Mouse (Mus musculus): Measurements from ENCODE around the gene Casq2.

Gene Casq2

DNA sequence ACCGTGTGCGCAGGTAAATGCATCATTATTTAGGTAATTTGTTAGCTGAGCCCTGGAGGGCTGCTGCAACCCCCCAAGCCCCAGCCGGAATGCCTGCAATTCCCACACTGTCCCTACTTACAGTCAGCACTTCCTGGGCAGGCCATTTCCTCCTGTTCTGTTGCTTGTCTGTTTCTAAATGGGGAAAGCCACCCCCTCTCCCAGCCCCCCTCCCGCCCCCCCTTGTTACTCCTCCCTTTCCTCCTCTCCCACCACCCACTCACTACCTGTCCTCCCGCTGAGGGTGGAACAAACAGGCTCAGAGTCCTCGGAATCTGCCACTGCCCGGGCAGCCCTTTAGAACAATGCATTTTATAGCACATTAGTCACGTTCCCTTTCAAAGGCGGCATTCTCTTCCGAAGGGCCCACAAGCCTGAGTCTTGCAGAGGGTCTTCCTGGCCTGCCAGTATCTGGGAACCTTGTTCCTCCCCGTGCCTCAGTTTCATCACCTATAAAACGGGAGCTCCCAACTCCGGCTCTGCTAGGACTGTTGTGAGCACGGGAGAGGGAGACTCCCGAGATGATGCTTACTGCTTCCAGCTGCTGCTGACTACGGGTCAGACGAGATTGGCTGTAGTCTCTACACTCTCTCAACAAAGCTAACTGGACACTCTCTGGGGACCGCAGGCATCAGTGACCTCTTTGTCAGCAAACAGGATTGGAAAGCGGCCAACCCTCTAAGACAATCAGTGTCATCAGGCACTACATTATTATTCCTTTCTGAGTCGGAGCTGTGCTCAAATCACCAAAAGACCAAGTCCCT lies 107.5 kb downstream of the Casq2 start:
- no peak for DNase-seq (ENCODE audit: low read depth)

GRCm38 (mm10) chr3:102194291-102195051 lies 108.3 kb downstream of the Casq2 start:
- no peak for DNase-seq (ENCODE audit: low read depth)

DNA sequence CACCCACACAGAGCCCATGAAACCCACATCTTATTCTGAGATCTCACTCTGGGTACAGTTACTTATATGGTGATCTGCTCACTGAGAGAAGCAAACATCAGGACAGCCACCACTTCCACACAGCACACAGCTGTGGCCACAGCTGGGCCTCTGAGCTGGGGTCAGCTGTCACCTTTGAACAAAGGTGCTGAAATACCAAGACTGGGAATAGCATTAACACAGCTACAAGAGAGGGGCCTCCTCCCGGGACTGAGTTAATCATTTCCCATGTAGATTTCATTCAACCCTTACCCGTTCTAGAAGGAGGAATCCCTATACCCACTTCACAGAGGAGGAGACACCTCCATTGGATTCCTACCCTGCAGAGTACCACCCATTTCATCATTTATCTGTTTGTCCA lies 109.5 kb downstream of the Casq2 start:
- no peak for DNase-seq (ENCODE audit: low read depth)

All from c-Kit-positive CD71-negative TER-119-negative erythroid progenitor cells, embryonic 14.5 days (primary cell).